In the genomic region with DNA sequence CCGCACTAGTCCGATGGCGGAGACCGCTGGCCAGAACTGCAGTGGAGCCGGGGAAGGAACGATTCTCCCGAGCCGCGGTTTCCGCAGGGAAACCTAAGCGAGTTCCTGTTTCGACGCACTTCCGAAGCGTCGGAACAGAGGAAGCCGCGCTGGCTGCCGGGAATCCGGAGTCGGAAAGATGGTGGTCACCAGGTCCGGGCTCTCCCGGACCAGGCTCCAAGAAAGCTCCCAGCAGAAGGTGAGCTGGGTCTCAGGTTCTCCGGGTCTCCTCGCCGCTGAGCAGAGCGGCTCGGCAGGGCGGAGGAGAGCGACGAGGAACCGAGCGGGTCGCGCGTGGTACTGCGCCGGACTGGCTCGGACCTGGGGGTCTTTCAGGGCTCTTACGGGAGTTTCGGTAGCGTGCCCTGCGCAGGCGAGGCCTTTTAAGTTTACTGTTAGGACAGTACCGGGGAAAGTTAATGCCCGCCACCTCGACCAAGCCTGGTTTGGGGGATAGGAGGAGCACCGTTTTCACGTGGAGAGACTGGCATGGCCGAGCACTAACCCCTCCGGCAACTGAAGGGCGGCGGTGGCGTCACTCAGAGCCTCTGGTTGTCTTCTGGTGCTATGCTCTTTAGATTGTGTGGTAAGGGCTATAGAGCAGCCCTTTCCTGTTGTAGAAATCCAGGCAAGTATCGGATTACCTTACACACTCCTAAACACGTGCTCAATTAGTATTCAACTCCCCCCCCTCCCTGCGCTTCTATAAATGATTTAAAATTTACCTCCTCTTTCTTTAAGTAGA, we compare ENCODE assay signal across 8 mouse cellular contexts. TPM values are rescaled to one million over a fixed set of nuclear protein-coding genes. Genes with fewer than 3 reads are reported as not detected.
DNase-seq lines count a peak whose midpoint lies in the region.

Gene Dnttip2 (plus strand): TSS at position 148 of the 784 bp plus-strand sequence.

- peak within 1 kb of the TSS; percentile 90 for H3K4me3 ChIP-seq in hindbrain, embryonic 10.5 days

- DNase-seq in MN1 (ENCODE audit: low spot score) = peak; percentile 96
- peak; percentile 90 for DNase-seq in cerebellum, adult 8-10 months
- DNase-seq in forelimb bud, embryonic 11.5 days (ENCODE audit: low read depth, low spot score) = peak; percentile 98
- peak; percentile 94 for DNase-seq in hindbrain, embryonic 10.5 days (ENCODE audit: low spot score)
- DNase-seq in layer of hippocampus, postnatal 25 days (ENCODE audit: extremely low spot score in 1 of 2, low spot score in 1 of 2) = peak; percentile 82 to 84
- DNase-seq in lung, postnatal 25 days (ENCODE audit: low spot score) = peak; percentile 93
- DNase-seq in retina, embryonic 14.5 days (ENCODE audit: low spot score) = peak; percentile 97
- DNase-seq in thymus, postnatal 4 days = peak; percentile 87

- H3K9me3 ChIP-seq in hindbrain, embryonic 10.5 days = no peaks in the 10 kb centered on the region

- peaks cover 44% of the 10 kb centered on the region for H3K36me3 ChIP-seq in hindbrain, embryonic 10.5 days

- H3K27ac ChIP-seq in hindbrain, embryonic 10.5 days = peak within 1 kb of the TSS; percentile 92

- H3K27me3 ChIP-seq in hindbrain, embryonic 10.5 days (ENCODE audit: insufficient read depth, poor library complexity, severe bottlenecking) = no peaks in the 10 kb centered on the region

- under 1% methylated on average over 57 of the region's 57 CpGs for WGBS in hindbrain, embryonic 10.5 days

- peaks cover 36% of the 10 kb centered on the region for H3K4me1 ChIP-seq in hindbrain, embryonic 10.5 days (replicated peaks)

RNA-seq across cellular contexts. Expression of gene Dnttip2, which starts in this region (rescaled TPM):
- polyA plus RNA-seq in hindbrain, embryonic 10.5 days (2016; fragmentation: Nextera tagmentation; extraction: Ambion mirVana) = 65.0 and 83.1 TPM in 2 replicates
- 10 to 100 TPM; 30.8 to 35.0 TPM for total RNA-seq in layer of hippocampus, postnatal 25 days (2021)

Comparison
In these comparisons a context has a peak if more than half of its experiments do, and no peak if none do; other contexts are left out.
1. Peak in every context shown above with its lines: DNase-seq, H3K4me3 ChIP-seq and H3K27ac ChIP-seq.